Mouse (Mus musculus) bone marrow, adult 2 months (tissue): Measurements from ENCODE around the gene Strn4.

Experiments used
- CTCF ChIP-seq: fragments of 200-500 bp; IDR thresholded peaks from 2 replicates; pipeline ENCODE4 v1.5.1; 2011; ENCODE audit warnings: low read length, control low read depth; ENCODE audit not compliant: control insufficient read depth, insufficient read depth
- POLR2A ChIP-seq: fragments of 200-500 bp; IDR thresholded peaks from 2 replicates; pipeline ENCODE4 v1.6.1; 2011; ENCODE audit warnings: low read depth, mild to moderate bottlenecking, control low read depth, low read length, borderline replicate concordance; ENCODE audit not compliant: control insufficient read depth

GRCm38 (mm10) chr7:16775888-16776287 lies 39.8 kb upstream of the Strn4 start:
- no peak for TF ChIP-seq CTCF
- no peak for TF ChIP-seq POLR2A
